Mouse (Mus musculus): Measurements from ENCODE around the gene Tcf7l2.

DNA sequence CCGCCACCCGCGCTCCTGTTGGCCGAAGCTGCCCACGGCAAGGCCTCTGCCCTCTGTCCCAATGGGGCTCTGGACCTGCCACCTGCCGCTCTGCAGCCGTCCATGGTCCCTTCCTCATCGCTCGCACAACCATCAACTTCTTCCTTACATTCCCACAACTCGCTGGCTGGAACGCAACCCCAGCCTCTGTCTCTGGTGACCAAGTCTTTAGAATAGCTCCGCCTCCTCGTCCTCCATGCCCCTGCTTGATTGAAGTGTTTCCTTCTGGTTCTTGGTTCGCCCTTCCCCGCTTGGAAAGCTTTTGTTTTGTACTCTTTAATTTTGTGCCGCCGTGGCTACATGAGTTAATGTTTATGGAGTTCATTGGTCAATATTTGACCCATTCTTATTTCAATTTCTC, 190.0 kb downstream of the Tcf7l2 start:
- TF ChIP-seq POLR2A (IDR thresholded peaks at IDR 0.05; ENCODE audit: insufficient read length, low read depth), result no peak
- TF ChIP-seq E2F4 (IDR thresholded peaks at IDR 0.05; ENCODE audit: insufficient read depth), result no peak
- no peak for TF ChIP-seq TCF3 (IDR thresholded peaks at IDR 0.05; ENCODE audit: insufficient read length, low read depth)
- TF ChIP-seq CEBPB (IDR thresholded peaks at IDR 0.05; ENCODE audit: insufficient read depth, poor library complexity, severe bottlenecking), result no peak
- TF ChIP-seq POLR2AphosphoS2 (IDR thresholded peaks at IDR 0.05; ENCODE audit: insufficient read length, low read depth), result no peak
- TF ChIP-seq MAX (IDR thresholded peaks at IDR 0.05; ENCODE audit: low read depth), result no peak
- TF ChIP-seq TCF12 (IDR thresholded peaks at IDR 0.05; ENCODE audit: insufficient read depth, poor library complexity, severe bottlenecking), result no peak
- no peak for TF ChIP-seq USF1 (IDR thresholded peaks at IDR 0.05; ENCODE audit: low read depth)
- peak in 1 of 3 experiments; percentile 13 for TF ChIP-seq MYOG (IDR thresholded peaks at IDR 0.05; ENCODE audit: control insufficient read depth in 1 of 3, insufficient read depth in 1 of 3, insufficient read length in 2 of 3, low read depth in 2 of 3)
- TF ChIP-seq REST (IDR thresholded peaks at IDR 0.05; ENCODE audit: insufficient read depth, insufficient read length), result no peak
